13 mouse cellular contexts compared by ENCODE assay signal in genomic region chr3:152721301-152721700, GRCm38 (mm10). TPM values are rescaled to one million over a fixed set of nuclear protein-coding genes. Genes with fewer than 3 reads are reported as not detected.
A peak's percentile ranks its signal among the peaks of the same experiment; 100 is the strongest.
DNase-seq lines count a peak whose midpoint lies in the region; ATAC-seq and TF ChIP-seq lines count a peak whose summit lies in the region.
"Had no signal": no experiment of that assay in that cellular context is flagged by ENCODE, and none has a peak within 500 bp of the region (broad histone marks: within the 10 kb centered on the region; RNA-seq: fewer than 3 reads in every experiment).

No protein-coding gene starts in this region.

- DNase-seq in gastrocnemius, adult 2 months = no peak
- DNase-seq in gastrocnemius, adult 8-10 months (ENCODE audit: low spot score in 2 of 2) = no peak
- DNase-seq in lung, adult 2 months = no peak
- DNase-seq in lung, adult 18-20 months = no peak
- peak; percentile 36 for DNase-seq in R1 (ENCODE audit: low read depth, low spot score)
- no peak for DNase-seq in adrenal gland, postnatal 10 days
- no peak for DNase-seq in urinary bladder, adult 2 months (ENCODE audit: low spot score)
- DNase-seq: cerebellum, adult 11 months; kidney, adult 11 months had no signal

- no peak overlapping the region for H3K27ac ChIP-seq in gastrocnemius, adult 2 months
- H3K27ac ChIP-seq: limb, embryonic 15.5 days; midbrain, embryonic 12.5 days had no signal

- 0 out of 2 replicates have a peak, but pooled peaks have one; percentile 43 for ATAC-seq in megakaryocyte, adult 5-6 weeks (ENCODE audit: poor library complexity, severe bottlenecking)
- ATAC-seq: activated CD4-positive, CD25-positive, alpha-beta regulatory T cell, adult 4 months had no signal

- H3K4me1 ChIP-seq in lung, adult 2 months (ENCODE audit: control insufficient read depth, insufficient read depth, low read length) = no peaks in the 10 kb centered on the region
- H3K4me1 ChIP-seq: limb, embryonic 15.5 days; midbrain, embryonic 12.5 days had no signal

- 88% methylated on average over 6 of the region's 6 CpGs for WGBS in lung, adult 2 months

- intact Hi-C loops in gastrocnemius, adult 2 months (cut with DNase I) = no loop called here

- TF ChIP-seq CTCF in gastrocnemius, adult 2 months (IDR thresholded peaks at IDR 0.05) = peak; percentile 34; the same call in 1 of the 2 replicates
- 0 out of 2 replicates have a peak, but pooled peaks have one; percentile 25 for TF ChIP-seq CTCF in lung, adult 2 months (IDR thresholded peaks at IDR 0.05; ENCODE audit: insufficient read depth, low read length)

- TF ChIP-seq POLR2A in lung, adult 2 months (IDR thresholded peaks at IDR 0.05; ENCODE audit: borderline replicate concordance, extremely low read depth, low read depth, low read length) = no peak

- no peak overlapping the region for H3K4me3 ChIP-seq in gastrocnemius, adult 2 months
- H3K4me3 ChIP-seq in lung, adult 2 months (replicated peaks; ENCODE audit: extremely low read depth, low read depth, low read length) = no peak overlapping the region
- H3K4me3 ChIP-seq: limb, embryonic 15.5 days; midbrain, embryonic 12.5 days had no signal

RNA-seq across cellular contexts. Expression of gene Pigk, which starts 7.4 kb away (rescaled TPM):
- total RNA-seq in gastrocnemius, adult 2 months (2021) = 10 to 100 TPM; 16.6 to 23.0 TPM
- 10 to 100 TPM; 16.3 to 18.2 (median 17.7) TPM for total RNA-seq in gastrocnemius, adult 8-10 months (2022)
- 7.6 and 12.2 TPM in 2 replicates for polyA plus RNA-seq in lung, adult 2 months (2012; rRNA removed)
- 41.4 and 56.0 TPM in 2 replicates for total RNA-seq in megakaryocyte, adult 5-6 weeks (2015)
- total RNA-seq in megakaryocyte, adult 5-6 weeks (2017) = 37.8 and 49.9 TPM in 2 replicates
- 10 to 100 TPM; 44.6 to 48.7 TPM for total RNA-seq in adrenal gland, postnatal 10 days (2021)
- 20.7 and 21.6 TPM in 2 replicates for polyA plus RNA-seq in urinary bladder, adult 2 months (2012; rRNA removed)

RNA-seq across cellular contexts. Expression of gene Ak5, which starts 53.1 kb away (rescaled TPM):
- total RNA-seq in gastrocnemius, adult 2 months (2021) = under 1 TPM in 1 of 2 experiments, not detected in 1; 0.33 TPM
- total RNA-seq in gastrocnemius, adult 8-10 months (2022) = under 1 TPM in 2 of 4 experiments, not detected in 2; 0.34 to 0.92 TPM
- polyA plus RNA-seq in lung, adult 2 months (2012; rRNA removed) = 0.17 and 0.31 TPM in 2 replicates
- not detected in 2 replicates for total RNA-seq in megakaryocyte, adult 5-6 weeks (2015)
- not detected in 2 replicates for total RNA-seq in megakaryocyte, adult 5-6 weeks (2017)
- 1 to 10 TPM; 3.0 to 4.1 TPM for total RNA-seq in adrenal gland, postnatal 10 days (2021)
- polyA plus RNA-seq in urinary bladder, adult 2 months (2012; rRNA removed) = 0.92 and 1.5 TPM in 2 replicates
- polyA plus RNA-seq: activated CD4-positive, CD25-positive, alpha-beta regulatory T cell, adult 4 months had no signal
